Mouse (Mus musculus) lung, adult 2 months (tissue): ENCODE results near the gene Esrrb.

ENCODE experiments used
- CTCF ChIP-seq: fragments of 200-500 bp; IDR thresholded peaks from 2 replicates; pipeline ENCODE4 v1.5.1; 2011; ENCODE audit warnings: mild to moderate bottlenecking, low read length, control low read depth; ENCODE audit not compliant: insufficient read depth
- POLR2A ChIP-seq: fragments of 200-500 bp; IDR thresholded peaks from 2 replicates; pipeline ENCODE4 v1.6.1; 2011; ENCODE audit warnings: low read depth, mild to moderate bottlenecking, control low read depth, low read length, borderline replicate concordance; ENCODE audit errors: extremely low read depth

GRCm38 (mm10) chr12:86349477-86349876, 11.4 kb upstream of the Esrrb start:
- TF ChIP-seq CTCF = no peak
- no peak for TF ChIP-seq POLR2A
